In genomic region chr8:122276308-122276707, GRCm38 (mm10) we compare ENCODE assay signal across 19 mouse cellular contexts. TPM values are rescaled to one million over a fixed set of nuclear protein-coding genes. Genes with fewer than 3 reads are reported as not detected.
DNase-seq lines count a peak whose midpoint lies in the region; ATAC-seq and TF ChIP-seq lines count a peak whose summit lies in the region.
"Had no signal": no experiment of that assay in that cellular context is flagged by ENCODE, and none has a peak within 500 bp of the region (broad histone marks: within the 10 kb centered on the region; RNA-seq: fewer than 3 reads in every experiment).

No protein-coding gene starts in this region.

- WGBS in liver, embryonic 13.5 days (ENCODE audit: insufficient replicate concordance) = 40% methylated on average over 5 of the region's 5 CpGs
- 92% methylated on average over 5 of the region's 5 CpGs for WGBS in lung, postnatal 0 days
- WGBS in embryonic facial prominence, embryonic 10.5 days = 88% methylated on average over 5 of the region's 5 CpGs

- peaks cover 3% of the 10 kb centered on the region for H3K27me3 ChIP-seq in megakaryocyte, embryonic 14.5 days (replicated peaks)
- 0 out of 2 replicates have a peak, but pooled peaks cover 4% of the 10 kb centered on the region for H3K27me3 ChIP-seq in liver, embryonic 13.5 days
- H3K27me3 ChIP-seq in lung, postnatal 0 days (replicated peaks; ENCODE audit: insufficient read depth, low read length) = no peaks in the 10 kb centered on the region
- H3K27me3 ChIP-seq in embryonic facial prominence, embryonic 10.5 days (replicated peaks; ENCODE audit: low read depth, poor library complexity, severe bottlenecking) = peaks cover 77% of the 10 kb centered on the region
- H3K27me3 ChIP-seq: Patski had no signal

- no peak for ATAC-seq in megakaryocyte, adult 5-6 weeks (ENCODE audit: poor library complexity, severe bottlenecking)
- ATAC-seq in liver, embryonic 13.5 days (ENCODE audit: low read depth) = peak; percentile 51
- ATAC-seq in CD4-positive, CD25-positive, alpha-beta regulatory T cell, adult 4 months = no peak
- ATAC-seq in lung, postnatal 0 days = no peak
- ATAC-seq: activated CD4-positive, CD25-positive, alpha-beta regulatory T cell, adult 4 months; forebrain, embryonic 13.5 days; hindbrain, embryonic 16.5 days; inflammation-experienced regulatory T-cells, adult 6 months had no signal

- intact Hi-C loops in gastrocnemius, adult 2 months (cut with DNase I) = no loop called here
- intact Hi-C loops in gastrocnemius, postnatal 36 days (cut with DNase I) = loop anchor here (5.0 kb wide), 1 partner anchor 161 kb away; no protein-coding TSS in a partner anchor

- H3K4me1 ChIP-seq in megakaryocyte, embryonic 14.5 days = peaks cover 95% of the 10 kb centered on the region
- peaks cover 84% of the 10 kb centered on the region for H3K4me1 ChIP-seq in liver, embryonic 13.5 days (replicated peaks)
- H3K4me1 ChIP-seq in lung, postnatal 0 days (ENCODE audit: insufficient read depth, low read depth, low read length) = peaks cover 6% of the 10 kb centered on the region; the same call in 1 of the 2 replicates
- H3K4me1 ChIP-seq in embryonic facial prominence, embryonic 10.5 days = peaks cover 57% of the 10 kb centered on the region

- DNase-seq in gastrocnemius, adult 2 months = no peak
- DNase-seq in gastrocnemius, postnatal 36 days = no peak
- no peak for DNase-seq in liver, embryonic 13.5 days
- no peak for DNase-seq in lung, postnatal 0 days (ENCODE audit: low spot score)
- DNase-seq in embryonic facial prominence, embryonic 10.5 days (ENCODE audit: low spot score) = no peak
- DNase-seq: adrenal gland, postnatal 25 days; cerebellum, adult 2 months; cerebellum, postnatal 10 days; heart, adult 18-20 months had no signal

- H3K9ac ChIP-seq in liver, embryonic 13.5 days = peak overlapping the region; percentile 59; the same call in 1 of the 2 replicates
- H3K9ac ChIP-seq in lung, postnatal 0 days (replicated peaks; ENCODE audit: low read depth) = no peak overlapping the region
- H3K9ac ChIP-seq: embryonic facial prominence, embryonic 15.5 days; forebrain, embryonic 13.5 days; heart, embryonic 12.5 days had no signal

- no peaks in the 10 kb centered on the region for H3K9me3 ChIP-seq in megakaryocyte, embryonic 14.5 days
- no peaks in the 10 kb centered on the region for H3K9me3 ChIP-seq in liver, embryonic 13.5 days (replicated peaks)
- no peaks in the 10 kb centered on the region for H3K9me3 ChIP-seq in lung, postnatal 0 days (ENCODE audit: low read length)
- H3K9me3 ChIP-seq in embryonic facial prominence, embryonic 10.5 days = no peaks in the 10 kb centered on the region
- H3K9me3 ChIP-seq: embryonic facial prominence, embryonic 15.5 days; forebrain, embryonic 13.5 days; heart, embryonic 12.5 days had no signal

- peaks cover 9% of the 10 kb centered on the region for H3K36me3 ChIP-seq in megakaryocyte, embryonic 14.5 days (replicated peaks; ENCODE audit: low read length)
- H3K36me3 ChIP-seq in liver, embryonic 13.5 days = no peaks in the 10 kb centered on the region
- H3K36me3 ChIP-seq in lung, postnatal 0 days (ENCODE audit: insufficient read depth, low read length) = no peaks in the 10 kb centered on the region
- H3K36me3 ChIP-seq in embryonic facial prominence, embryonic 10.5 days (replicated peaks) = no peaks in the 10 kb centered on the region
- H3K36me3 ChIP-seq: embryonic facial prominence, embryonic 15.5 days; heart, embryonic 12.5 days had no signal

- no peak for TF ChIP-seq CTCF in gastrocnemius, adult 2 months (IDR thresholded peaks at IDR 0.05)
- no peak for TF ChIP-seq CTCF in lung, postnatal 0 days (IDR thresholded peaks at IDR 0.05)

- H3K4me3 ChIP-seq in gastrocnemius, adult 2 months = no peak overlapping the region
- H3K4me3 ChIP-seq in megakaryocyte, embryonic 14.5 days (replicated peaks) = peak overlapping the region; percentile 7
- no peak overlapping the region for H3K4me3 ChIP-seq in liver, embryonic 13.5 days (replicated peaks)
- no peak overlapping the region for H3K4me3 ChIP-seq in lung, postnatal 0 days (ENCODE audit: low read depth, low read length)
- H3K4me3 ChIP-seq in embryonic facial prominence, embryonic 10.5 days = no peak overlapping the region
- H3K4me3 ChIP-seq: embryonic facial prominence, embryonic 15.5 days; forebrain, embryonic 13.5 days; heart, embryonic 12.5 days had no signal

- H3K4me2 ChIP-seq in liver, embryonic 13.5 days = peak overlapping the region; percentile 8; the same call in 1 of the 2 replicates
- H3K4me2 ChIP-seq in lung, postnatal 0 days (replicated peaks; ENCODE audit: low read depth, low read length) = no peak overlapping the region
- H3K4me2 ChIP-seq: embryonic facial prominence, embryonic 15.5 days; forebrain, embryonic 13.5 days; heart, embryonic 12.5 days had no signal

- TF ChIP-seq EP300 in lung, postnatal 0 days (IDR thresholded peaks at IDR 0.05) = no peak

- H3K27ac ChIP-seq in gastrocnemius, adult 2 months = peak overlapping the region; percentile 38
- H3K27ac ChIP-seq in liver, embryonic 13.5 days = peak overlapping the region; percentile 62
- H3K27ac ChIP-seq in lung, postnatal 0 days (ENCODE audit: low read length) = no peak overlapping the region
- H3K27ac ChIP-seq in embryonic facial prominence, embryonic 10.5 days (replicated peaks) = no peak overlapping the region
- H3K27ac ChIP-seq: embryonic facial prominence, embryonic 15.5 days; forebrain, embryonic 13.5 days had no signal

RNA-seq across cellular contexts. Expression of gene Zfpm1, which starts 5.6 kb away (rescaled TPM):
- total RNA-seq in gastrocnemius, adult 2 months (2021) = 1 to 10 TPM; 6.6 to 8.8 TPM
- 1 to 10 TPM; 5.6 to 8.9 TPM for total RNA-seq in gastrocnemius, postnatal 36 days (2021)
- 1,238 and 3,030 TPM in 2 replicates for polyA plus RNA-seq in megakaryocyte, embryonic 14.5 days (2012; ENCODE audit: insufficient read depth, low replicate concordance)
- 4.3 and 4.5 TPM in 2 replicates for total RNA-seq in megakaryocyte, adult 5-6 weeks (2015)
- total RNA-seq in megakaryocyte, adult 5-6 weeks (2017) = 4.8 and 5.6 TPM in 2 replicates
- 10.0 and 11.7 TPM in 2 replicates for polyA plus RNA-seq in liver, embryonic 13.5 days (2015; fragmentation: Nextera tagmentation; extraction: Ambion mirVana)
- under 1 TPM; 0.46 to 0.82 TPM for polyA plus RNA-seq in CD4-positive, CD25-positive, alpha-beta regulatory T cell, adult 4 months (2017; shearing (Covaris generic))
- polyA plus RNA-seq in lung, postnatal 0 days (2015; fragmentation: Nextera tagmentation; extraction: Ambion mirVana) = 1.5 and 1.7 TPM in 2 replicates
- 1.5 and 2.0 TPM in 2 replicates for polyA plus RNA-seq in embryonic facial prominence, embryonic 10.5 days (2016; fragmentation: Nextera tagmentation; extraction: Ambion mirVana)

Comparison
In these comparisons a context has a peak if more than half of its experiments do, and no peak if none do; other contexts are left out.
1. H3K27ac ChIP-seq: peak in gastrocnemius, adult 2 months (single experiment) and liver, embryonic 13.5 days (single experiment); none in lung, postnatal 0 days (single experiment) and embryonic facial prominence, embryonic 10.5 days (single experiment).
2. RNA of gene Zfpm1, which starts 5.6 kb away (polyA plus RNA-seq): 1,238 to 3,030 TPM in megakaryocyte, embryonic 14.5 days; 10.0 to 11.7 TPM in liver, embryonic 13.5 days, 1.5 to 1.7 TPM in lung, postnatal 0 days, 1.5 to 2.0 TPM in embryonic facial prominence, embryonic 10.5 days and 0.46 to 0.82 TPM in CD4-positive, CD25-positive, alpha-beta regulatory T cell, adult 4 months; every median in the first group is over 10 times any median in the second.